Mouse (Mus musculus) neural tube, postnatal 0 days (tissue): ENCODE results near the gene Olfr322. TPM values are rescaled to one million over a fixed set of nuclear protein-coding genes. Genes with fewer than 3 reads are reported as not detected.

ENCODE experiments used
- polyA plus RNA-seq: library from polyadenylated mRNA; unstranded; fragments of >200 nt; fragmentation: Nextera tagmentation; extraction: Ambion mirVana; gene quantifications from 2 replicates; pipeline ENCODE4 v1.2.1, GENCODE M21; 2015

Olfr322 gene
- not detected in 2 replicates for polyA plus RNA-seq

DNA sequence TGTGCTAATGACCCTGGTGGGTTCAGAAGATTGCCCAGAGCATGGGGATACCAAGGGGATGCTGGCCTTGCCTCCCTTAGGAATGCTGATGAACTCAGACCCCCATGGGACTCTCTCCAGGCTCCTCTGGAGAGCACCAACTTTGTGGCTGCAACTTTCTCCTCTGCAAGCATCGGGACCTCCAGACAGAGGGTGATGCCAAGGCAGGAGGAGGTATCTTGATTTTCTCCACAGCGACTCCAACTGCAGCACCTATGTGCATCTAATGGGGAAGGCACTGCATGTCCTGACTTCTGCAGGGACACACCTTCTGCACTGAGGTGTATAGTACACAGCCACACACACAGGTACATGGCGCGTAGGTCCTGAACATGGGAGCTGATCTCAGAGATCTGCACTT is at the start of gene Olfr322:
Gene Olfr322, plus strand, starts transcription at position 187 of the 400 bp plus-strand sequence.

DNA sequence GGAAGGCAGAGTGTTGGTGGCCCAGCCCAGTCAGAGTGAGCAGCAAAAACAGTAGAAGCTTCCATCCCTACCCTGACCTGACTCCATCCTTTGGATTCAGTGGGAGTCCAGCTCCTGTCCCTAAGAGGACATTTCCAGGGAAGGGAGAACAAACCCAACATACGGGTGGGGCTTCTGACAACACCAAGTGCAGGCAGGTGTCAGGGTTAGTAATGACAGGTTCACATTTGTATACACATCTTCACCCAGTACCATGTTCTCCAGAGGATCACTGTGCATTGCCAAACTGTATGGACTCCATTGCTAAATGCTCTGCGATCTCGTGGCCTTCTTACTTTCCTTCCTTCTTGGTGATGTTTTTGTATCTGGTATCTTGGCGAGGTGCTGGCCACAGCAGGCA is 42.6 kb upstream of the Olfr322 start, which contains the start of gene 2210407C18Rik:
Gene 2210407C18Rik, minus strand, starts transcription at position 101 of the 400 bp plus-strand sequence.

DNA sequence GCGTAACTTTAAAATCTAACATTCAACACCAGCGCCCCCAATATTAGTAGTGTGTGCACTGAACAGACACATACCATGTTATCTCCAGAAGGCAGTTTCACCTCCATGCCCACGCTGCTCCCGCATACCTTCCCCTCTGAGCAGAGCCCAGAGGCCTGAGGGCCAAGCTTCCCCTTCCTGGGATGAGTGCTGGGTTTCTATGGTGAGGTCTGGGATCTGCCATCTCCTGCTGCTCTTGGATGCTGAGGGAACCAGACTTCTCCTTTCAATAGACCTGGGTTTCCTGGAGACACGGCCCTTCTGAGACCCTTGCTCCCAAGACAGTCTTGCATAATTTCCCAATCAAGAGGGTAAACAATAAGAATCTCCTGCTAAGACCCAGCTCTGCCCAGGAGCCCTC is 28.2 kb upstream of the Olfr322 start, which contains the start of gene Olfr323:
Gene Olfr323, minus strand, starts transcription at position 101 of the 400 bp plus-strand sequence.

DNA sequence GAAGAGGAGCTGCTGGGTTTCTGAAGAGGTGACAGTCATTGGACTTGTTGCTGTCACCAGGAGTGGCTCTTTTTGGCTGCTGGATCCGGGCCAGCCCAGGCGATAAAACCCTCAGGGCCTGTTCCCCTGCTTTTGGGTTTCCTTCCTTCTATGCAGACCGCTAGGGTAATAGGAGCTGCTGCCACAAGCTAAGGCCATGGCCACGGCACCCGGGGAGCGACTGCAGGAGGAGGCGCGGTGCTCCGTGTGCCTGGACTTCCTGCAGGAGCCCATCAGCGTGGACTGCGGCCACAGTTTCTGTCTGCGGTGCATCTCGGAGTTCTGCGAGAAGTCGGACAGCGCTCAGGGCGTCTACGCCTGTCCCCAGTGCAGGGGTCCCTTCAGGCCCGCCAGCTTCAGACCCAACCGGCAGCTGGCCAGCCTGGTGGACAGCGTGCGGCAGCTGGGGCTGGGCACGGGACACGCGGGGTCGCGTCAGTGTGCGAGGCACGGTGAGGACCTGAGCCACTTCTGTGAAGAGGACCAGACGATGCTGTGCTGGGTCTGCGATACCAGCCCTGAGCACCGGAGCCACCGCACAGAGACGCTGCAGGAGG is 18.2 kb upstream of the Olfr322 start, which contains the start of gene Trim58:
Gene Trim58, plus strand, starts transcription at position 194 of the 596 bp plus-strand sequence.

DNA sequence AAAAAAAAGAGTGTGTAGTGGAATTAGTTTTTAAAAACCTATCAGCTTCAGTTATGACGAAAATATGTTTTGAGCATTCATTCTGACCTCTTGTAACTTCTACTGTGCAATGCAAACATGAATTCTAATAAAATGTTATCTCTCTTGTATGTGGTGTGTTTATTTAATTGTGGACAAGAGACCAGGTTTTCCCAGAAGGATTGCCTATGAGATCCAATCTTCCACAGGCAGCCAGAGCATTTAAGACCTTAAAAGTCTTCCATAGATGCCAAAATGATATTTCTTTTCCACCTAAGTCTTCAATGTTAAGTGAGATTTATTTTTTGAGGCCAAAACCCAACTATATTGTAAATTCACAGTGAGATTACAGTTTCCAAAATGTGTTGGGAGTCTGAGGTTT is 22.2 kb downstream of the Olfr322 start, which contains the start of gene Olfr320:
Gene Olfr320, plus strand, starts transcription at position 301 of the 400 bp plus-strand sequence.

DNA sequence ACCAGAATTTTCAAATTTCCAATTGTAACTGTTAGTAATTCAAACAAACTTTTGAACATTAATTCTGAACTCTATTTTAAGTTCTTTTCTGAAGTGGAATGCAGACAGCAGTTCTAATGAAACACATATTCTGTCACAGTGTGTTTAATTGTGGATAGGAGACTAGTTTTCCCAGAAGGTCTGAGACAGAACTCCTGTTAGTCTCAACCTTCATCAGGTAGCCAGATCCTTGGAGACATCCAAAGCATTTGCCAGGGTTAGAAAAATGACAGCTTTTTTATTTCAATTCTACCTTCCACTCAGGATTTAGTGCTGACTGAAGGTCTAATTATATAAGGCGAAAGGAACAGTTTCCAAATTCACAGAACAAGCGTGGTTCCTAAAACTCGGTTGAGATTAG is 40.3 kb downstream of the Olfr322 start, which contains the start of gene Olfr319:
Gene Olfr319, plus strand, starts transcription at position 301 of the 400 bp plus-strand sequence.

Other genes with a start within 250 kb of the Olfr322 start
- not detected in 2 replicates for gene 1810065E05Rik, start 237.7 kb upstream of the Olfr322 start, polyA plus RNA-seq
- gene Gm12253, start 226.2 kb upstream of the Olfr322 start, polyA plus RNA-seq, result not detected in 2 replicates
- gene Lypd9, start 205.9 kb upstream of the Olfr322 start, polyA plus RNA-seq, result not detected in 2 replicates
- gene Olfr30, start 196.5 kb upstream of the Olfr322 start, polyA plus RNA-seq, result not detected in 2 replicates
- not detected in 2 replicates for gene Olfr332, start 166.2 kb upstream of the Olfr322 start, polyA plus RNA-seq
- not detected in 2 replicates for gene Olfr331, start 156.2 kb upstream of the Olfr322 start, polyA plus RNA-seq
- gene Olfr330, start 123.9 kb upstream of the Olfr322 start, polyA plus RNA-seq, result 0.17 TPM in 1 of 2 replicates, not detected in the other
- 0.04 and 0.08 TPM in 2 replicates for gene Olfr329-ps, start 112.4 kb upstream of the Olfr322 start, polyA plus RNA-seq
- gene Olfr328, start 103.1 kb upstream of the Olfr322 start, polyA plus RNA-seq, result 0.12 and 0.18 TPM in 2 replicates
- gene Olfr224, start 88.2 kb upstream of the Olfr322 start, polyA plus RNA-seq, result 0.09 and 0.23 TPM in 2 replicates
- not detected in 2 replicates for gene Olfr325, start 81.1 kb upstream of the Olfr322 start, polyA plus RNA-seq
- 0.21 and 0.41 TPM in 2 replicates for gene Olfr324, start 63.7 kb upstream of the Olfr322 start, polyA plus RNA-seq
- gene 2210407C18Rik, start 42.7 kb upstream of the Olfr322 start, polyA plus RNA-seq, result not detected in 2 replicates
- gene Olfr323, start 28.3 kb upstream of the Olfr322 start, polyA plus RNA-seq, result not detected in 2 replicates
- gene Trim58, start 18.3 kb upstream of the Olfr322 start, polyA plus RNA-seq, result 0.46 and 0.47 TPM in 2 replicates
- gene Olfr320, start 22.3 kb downstream of the Olfr322 start, polyA plus RNA-seq, result not detected in 2 replicates
- gene Olfr319, start 40.4 kb downstream of the Olfr322 start, polyA plus RNA-seq, result not detected in 2 replicates
- not detected in 2 replicates for gene Olfr318, start 65.2 kb downstream of the Olfr322 start, polyA plus RNA-seq
- not detected in 2 replicates for gene Olfr317, start 80.4 kb downstream of the Olfr322 start, polyA plus RNA-seq
- not detected in 2 replicates for gene Olfr316, start 94.0 kb downstream of the Olfr322 start, polyA plus RNA-seq
- not detected in 2 replicates for gene Olfr315, start 114.4 kb downstream of the Olfr322 start, polyA plus RNA-seq
- gene Olfr314, start 124.2 kb downstream of the Olfr322 start, polyA plus RNA-seq, result not detected in 2 replicates
- 15.4 and 16.6 TPM in 2 replicates for gene Fam183b, start 143.2 kb downstream of the Olfr322 start, polyA plus RNA-seq
- not detected in 2 replicates for gene Olfr313, start 156.2 kb downstream of the Olfr322 start, polyA plus RNA-seq
- not detected in 2 replicates for gene Olfr312, start 170.5 kb downstream of the Olfr322 start, polyA plus RNA-seq
- gene Olfr311, start 180.5 kb downstream of the Olfr322 start, polyA plus RNA-seq, result not detected in 2 replicates
- 10.6 and 13.8 TPM in 2 replicates for gene Gm12258, start 188.4 kb downstream of the Olfr322 start, polyA plus RNA-seq
- 8.7 and 8.9 TPM in 2 replicates for gene 2810021J22Rik, start 208.4 kb downstream of the Olfr322 start, polyA plus RNA-seq
- gene Zfp39, start 245.4 kb downstream of the Olfr322 start, polyA plus RNA-seq, result 4.1 and 5.5 TPM in 2 replicates